Mouse (Mus musculus) liver, postnatal 0 days (tissue): ENCODE measurements around the gene Clip2. TPM values are rescaled to one million over a fixed set of nuclear protein-coding genes. Genes with fewer than 3 reads are reported as not detected.

Source experiments
- ATAC-seq: fragments of 200-750 bp; cut with Nextera tagmentation; 2 replicates; pipeline ENCODE4 v1.8.0; 2017; ENCODE audit warnings: mild to moderate bottlenecking, moderate library complexity
- DNase-seq: peaks from one replicate; pipeline ENCODE4 v3.0.0-alpha.2; 2016
- H3K27ac ChIP-seq: fragments of 300-500 bp; sonication (generic); 2 replicates; pipeline ENCODE4 v1.5.1; 2014; ENCODE audit warnings: antibody characterized with exemption, moderate library complexity, mild to moderate bottlenecking, low read depth
- H3K27me3 ChIP-seq: fragments of 300-500 bp; sonication (generic); 2 replicates; pipeline ENCODE4 v1.6.1; 2014; ENCODE audit warnings: low read length, control low read depth, mixed read lengths; ENCODE audit not compliant: insufficient read depth
- H3K36me3 ChIP-seq: fragments of 300-500 bp; sonication (generic); replicated peaks from 2 replicates; pipeline ENCODE4 v1.6.1; 2014; ENCODE audit warnings: mild to moderate bottlenecking, control low read depth, low read length, moderate library complexity, mixed read lengths; ENCODE audit not compliant: insufficient read depth
- H3K4me1 ChIP-seq: fragments of 300-500 bp; sonication (generic); 2 replicates; pipeline ENCODE4 v1.6.1; 2014; ENCODE audit warnings: antibody characterized with exemption, mild to moderate bottlenecking, control low read depth; ENCODE audit not compliant: insufficient read depth
- H3K4me2 ChIP-seq: fragments of 300-500 bp; sonication (generic); 2 replicates; pipeline ENCODE4 v1.6.1; 2014; ENCODE audit warnings: low read depth, mild to moderate bottlenecking, low read length, moderate library complexity, mixed read lengths
- H3K4me3 ChIP-seq: fragments of 300-500 bp; sonication (generic); 2 replicates; pipeline ENCODE4 v1.5.1; 2014; ENCODE audit warnings: low read depth, low read length
- H3K9ac ChIP-seq: fragments of 300-500 bp; sonication (generic); replicated peaks from 2 replicates; pipeline ENCODE4 v1.6.1; 2014; ENCODE audit warnings: mild to moderate bottlenecking, moderate library complexity
- H3K9me3 ChIP-seq: fragments of 300-500 bp; sonication (generic); 2 replicates; pipeline ENCODE4 v1.6.1; 2016; ENCODE audit warnings: mild to moderate bottlenecking, control low read depth, low read length, mixed read lengths
- CTCF ChIP-seq: sonication (generic); IDR thresholded peaks from 2 replicates; pipeline ENCODE4 v1.5.1; 2016; ENCODE audit warnings: antibody characterized with exemption, low read depth
- EP300 ChIP-seq: IDR thresholded peaks from 2 replicates; pipeline ENCODE4 v1.6.1; 2016; ENCODE audit warnings: antibody characterized with exemption, low read depth, mild to moderate bottlenecking
- WGBS: fragments of 180-500 bp; shearing (Covaris S2); extraction: QIAGEN DNeasy Blood & Tissue Kit; methylation state at CpG from one replicate; pipeline ENCODE4 v1.1.7; 2014; ENCODE audit not compliant: insufficient replicate concordance; 5-methylcytosine and 5-hydroxymethylcytosine counted together
- polyA plus RNA-seq: library from polyadenylated mRNA; unstranded; fragments of >200 nt; fragmentation: Nextera tagmentation; extraction: Ambion mirVana; gene quantifications from 2 replicates; pipeline ENCODE4 v1.2.1, GENCODE M21; 2015

Clip2 gene
- polyA plus RNA-seq, 1 experiment from 2014 or later, result 0.29 TPM

GRCm38 (mm10) chr5:134470538-134471169 is 81.6 kb downstream of the Clip2 start:
- H3K27ac ChIP-seq, result no peak overlapping the region
- peaks cover 19% of the 10 kb centered on the region for H3K4me1 ChIP-seq
- 77% methylated on average over 8 of the region's 8 CpGs for WGBS
- H3K4me3 ChIP-seq, result no peak overlapping the region
- H3K36me3 ChIP-seq, result no peaks in the 10 kb centered on the region
- no peaks in the 10 kb centered on the region for H3K27me3 ChIP-seq
- H3K9me3 ChIP-seq, result no peaks in the 10 kb centered on the region
- DNase-seq, result no peak
- no peak overlapping the region for H3K4me2 ChIP-seq
- no peak for ATAC-seq
- TF ChIP-seq EP300 (no peak), CTCF (no peak)
- H3K9ac ChIP-seq, result no peak overlapping the region

DNA sequence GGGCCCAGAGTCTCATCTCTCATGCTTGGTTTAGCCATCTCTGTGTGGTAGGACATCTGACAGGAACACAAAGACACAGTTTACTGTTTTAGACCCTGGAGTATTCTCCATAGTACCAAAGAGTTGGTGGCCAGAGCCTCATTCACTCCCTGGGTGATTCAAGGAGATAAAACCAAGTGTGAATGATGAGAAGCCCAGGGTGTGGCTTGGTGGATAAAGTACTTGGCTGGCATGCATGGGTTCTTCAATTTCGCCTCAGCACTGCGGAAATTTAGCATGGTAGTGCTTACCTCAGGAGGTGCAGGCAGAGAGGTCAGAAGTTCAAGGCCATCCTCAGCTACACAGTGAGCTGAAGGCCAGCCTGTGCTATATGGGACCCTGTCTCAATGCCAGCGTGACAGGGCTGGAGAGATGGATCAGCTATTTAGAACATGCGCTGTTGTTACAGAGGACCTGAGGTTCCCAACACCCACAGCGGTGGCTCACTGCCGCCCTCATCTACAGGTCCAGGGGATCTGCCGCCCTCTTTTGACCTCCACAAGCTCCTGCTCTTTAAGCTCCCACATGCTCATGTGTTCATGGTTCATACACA is 82.6 kb downstream of the Clip2 start:
- 70% methylated on average over 7 of the region's 7 CpGs for WGBS
- Histone ChIP-seq H3K4me1 (peaks cover 19% of the 10 kb centered on the region), H3K4me2 (no peak overlapping the region), H3K4me3 (no peak overlapping the region), H3K9ac (no peak overlapping the region), H3K27ac (no peak overlapping the region), H3K9me3 (no peaks in the 10 kb centered on the region), H3K27me3 (no peaks in the 10 kb centered on the region), H3K36me3 (no peaks in the 10 kb centered on the region)
- TF ChIP-seq CTCF, result no peak
- TF ChIP-seq EP300, result no peak
- DNase-seq (no peak), ATAC-seq (no peak)

DNA sequence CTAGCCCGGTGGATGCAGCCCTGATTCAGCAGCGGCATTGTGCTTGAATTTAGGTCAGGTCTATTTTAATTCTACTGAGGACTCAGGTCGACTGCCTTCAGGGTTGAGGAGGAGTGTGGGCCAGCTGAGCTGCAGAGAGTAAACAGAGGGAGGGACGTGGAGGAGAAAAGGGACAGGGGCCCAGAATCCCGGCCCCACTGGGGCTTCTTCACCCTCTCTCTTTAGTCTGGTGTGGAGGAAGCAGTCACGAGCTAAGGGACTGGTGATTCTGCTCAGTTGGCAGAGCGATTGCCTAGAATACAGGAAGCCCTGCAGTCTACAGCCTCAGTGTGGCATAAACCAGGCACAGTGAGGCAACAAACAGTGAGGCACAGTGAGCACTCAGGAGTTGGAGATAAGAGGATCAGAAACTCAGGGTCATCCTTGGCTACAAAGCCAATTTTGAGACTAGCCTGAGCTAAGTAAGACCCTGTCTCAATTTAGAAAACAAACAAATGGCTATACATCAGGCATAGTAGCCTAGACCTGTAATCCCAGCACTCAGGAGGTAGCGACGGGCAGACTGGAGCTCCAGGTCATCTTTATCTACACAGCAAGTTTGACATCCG is 84.0 kb downstream of the Clip2 start:
- Histone ChIP-seq H3K9ac (no peak overlapping the region), H3K9me3 (no peaks in the 10 kb centered on the region), H3K4me3 (no peak overlapping the region), H3K27ac (peak overlapping the region; percentile 46), H3K27me3 (no peaks in the 10 kb centered on the region), H3K36me3 (no peaks in the 10 kb centered on the region), H3K4me2 (no peak overlapping the region), H3K4me1 (peaks cover 19% of the 10 kb centered on the region)
- TF ChIP-seq EP300 (no peak), CTCF (no peak)
- no peak for DNase-seq
- no peak for ATAC-seq
- 53% methylated on average over 10 of the region's 10 CpGs for WGBS

DNA sequence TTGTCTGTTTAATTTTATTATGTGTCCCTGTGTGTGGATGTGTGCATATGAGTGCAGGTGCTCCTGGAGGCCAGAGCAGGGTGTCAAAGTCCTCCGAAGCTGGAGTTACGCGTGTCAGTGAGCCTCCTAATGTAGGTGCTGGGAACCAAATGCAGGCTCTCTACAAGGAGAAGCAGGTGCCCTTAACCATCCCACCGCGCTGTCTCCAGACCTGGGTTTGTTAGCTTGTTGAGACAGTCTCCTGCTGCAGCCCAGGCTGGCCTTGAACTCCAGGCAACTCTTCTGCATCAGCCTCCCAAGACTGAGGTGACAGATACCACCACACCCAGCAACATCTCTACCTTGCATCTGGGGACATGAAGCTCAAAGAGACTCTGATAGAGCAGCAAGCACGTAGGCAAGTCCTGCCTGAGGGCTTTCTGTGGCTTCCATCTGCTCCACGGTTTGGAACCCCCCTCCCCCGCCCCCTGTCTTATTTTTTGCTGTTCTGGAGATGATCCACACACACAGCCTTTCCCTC is 85.1 kb downstream of the Clip2 start:
- Histone ChIP-seq H3K4me2 (no peak overlapping the region), H3K9ac (no peak overlapping the region), H3K9me3 (no peaks in the 10 kb centered on the region), H3K27me3 (no peaks in the 10 kb centered on the region), H3K27ac (0 out of 2 replicates have a peak overlapping the region, but pooled peaks have one; percentile 24), H3K36me3 (no peaks in the 10 kb centered on the region), H3K4me3 (no peak overlapping the region), H3K4me1 (peaks cover 19% of the 10 kb centered on the region)
- ATAC-seq, result peak; percentile 90
- TF ChIP-seq EP300 (peak; percentile 71), CTCF (no peak)
- WGBS, result 48% methylated on average over 8 of the region's 8 CpGs
- no peak for DNase-seq

DNA sequence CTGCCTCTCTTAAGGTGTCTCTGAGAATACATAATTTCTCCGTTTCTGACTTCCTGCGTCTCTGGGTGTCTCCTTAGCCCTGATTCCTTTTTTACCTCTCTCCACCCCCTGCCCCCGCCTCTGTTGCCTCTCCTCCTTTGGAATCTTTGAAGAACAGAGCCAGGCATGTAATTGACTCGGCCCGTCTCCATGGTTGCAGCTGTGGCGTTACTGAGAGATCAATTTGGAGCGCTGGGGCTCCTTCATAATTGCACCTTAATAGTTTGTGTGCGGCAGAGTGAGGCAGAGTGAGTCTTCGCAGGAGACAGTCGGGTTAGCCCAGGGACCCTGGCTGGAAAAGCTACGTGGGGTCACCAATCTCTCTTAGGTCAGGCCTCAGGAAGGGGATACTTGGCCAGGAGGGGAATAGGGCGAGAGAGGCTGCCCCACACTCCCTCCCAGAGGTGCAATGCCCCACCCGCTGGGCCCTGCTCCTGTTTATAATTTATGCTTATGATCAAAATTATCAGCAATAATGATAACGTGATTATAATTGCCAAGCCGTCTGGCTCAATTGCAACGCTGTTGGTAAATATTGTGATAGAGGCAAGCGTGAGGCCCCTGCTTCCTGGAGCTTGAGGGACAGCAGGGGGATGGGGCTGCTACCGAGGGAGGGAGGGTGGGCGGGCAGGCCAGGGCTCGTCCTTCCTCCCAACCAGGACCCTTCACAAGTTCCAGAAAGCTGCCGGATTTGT is 85.8 kb downstream of the Clip2 start:
- no peak for TF ChIP-seq CTCF
- no peak for TF ChIP-seq EP300
- H3K4me3 ChIP-seq, result no peak overlapping the region
- no peak overlapping the region for H3K4me2 ChIP-seq
- ATAC-seq (no peak), DNase-seq (no peak)
- no peak overlapping the region for H3K9ac ChIP-seq
- H3K9me3 ChIP-seq, result no peaks in the 10 kb centered on the region
- no peaks in the 10 kb centered on the region for H3K36me3 ChIP-seq
- no peak overlapping the region for H3K27ac ChIP-seq
- 49% methylated on average over 21 of the region's 21 CpGs for WGBS
- peaks cover 19% of the 10 kb centered on the region for H3K4me1 ChIP-seq
- no peaks in the 10 kb centered on the region for H3K27me3 ChIP-seq

DNA sequence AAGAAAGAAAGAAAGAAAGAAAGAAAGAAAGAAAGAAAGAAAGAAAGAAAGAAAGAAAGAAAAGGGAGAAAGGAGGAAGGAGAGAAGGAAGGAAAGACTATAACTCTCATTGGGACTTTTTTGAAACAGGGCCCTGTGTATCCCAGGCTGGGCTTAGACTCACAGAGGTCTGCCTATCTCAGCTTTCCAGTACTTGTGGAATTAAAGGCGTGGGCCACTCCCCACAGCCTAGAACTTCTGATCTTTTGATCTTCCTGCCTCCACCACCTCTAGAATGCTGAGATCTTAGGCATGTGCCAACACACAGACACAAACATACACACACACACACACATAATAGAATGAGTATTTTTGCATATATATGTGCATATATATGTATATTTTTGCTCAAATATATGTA is 87.0 kb downstream of the Clip2 start:
- TF ChIP-seq CTCF (no peak), EP300 (no peak)
- H3K9ac ChIP-seq, result no peak overlapping the region
- ATAC-seq, result no peak
- no peaks in the 10 kb centered on the region for H3K36me3 ChIP-seq
- H3K27me3 ChIP-seq, result no peaks in the 10 kb centered on the region
- no peak overlapping the region for H3K4me3 ChIP-seq
- H3K4me1 ChIP-seq, result peaks cover 19% of the 10 kb centered on the region
- no peak overlapping the region for H3K27ac ChIP-seq
- 38% methylated on average over 1 of the region's 1 CpGs for WGBS
- H3K9me3 ChIP-seq, result no peaks in the 10 kb centered on the region
- DNase-seq, result no peak
- H3K4me2 ChIP-seq, result no peak overlapping the region
